ENCODE assay signal across 8 mouse cellular contexts in genomic region chr7:140903212-140903611, GRCm38 (mm10). TPM values are rescaled to one million over a fixed set of nuclear protein-coding genes. Genes with fewer than 3 reads are reported as not detected.
DNase-seq lines count a peak whose midpoint lies in the region; ATAC-seq and TF ChIP-seq lines count a peak whose summit lies in the region.

No protein-coding gene starts in this region.

- DNase-seq in A20 (ENCODE audit: low read depth, low spot score), result peak; percentile 75
- peak; percentile 85 for DNase-seq in adrenal gland, postnatal 14 days
- DNase-seq in embryonic facial prominence, embryonic 10.5 days (ENCODE audit: low spot score), result peak; percentile 87
- DNase-seq in heart, embryonic 10.5 days (ENCODE audit: low spot score), result peak; percentile 87
- peak; percentile 78 to 92 for DNase-seq in kidney, postnatal 36 days
- DNase-seq in liver, postnatal 0 days, result peak; percentile 87
- peak; percentile 44 to 46 for DNase-seq in thymus, adult 18-20 months

- H3K4me2 ChIP-seq in liver, postnatal 0 days (ENCODE audit: low read depth, low read length), result no peak overlapping the region
- no peak overlapping the region for H3K4me2 ChIP-seq in neural tube, embryonic 15.5 days

- peak; percentile 96 for TF ChIP-seq CTCF in liver, postnatal 0 days (IDR thresholded peaks at IDR 0.05; ENCODE audit: low read depth)

- WGBS in embryonic facial prominence, embryonic 10.5 days, result 24% methylated on average over 13 of the region's 13 CpGs
- 24% methylated on average over 13 of the region's 13 CpGs for WGBS in heart, embryonic 10.5 days
- WGBS in liver, postnatal 0 days (ENCODE audit: insufficient replicate concordance), result 20% methylated on average over 13 of the region's 13 CpGs
- WGBS in neural tube, embryonic 15.5 days, result 24% methylated on average over 13 of the region's 13 CpGs

- no peak overlapping the region for H3K4me3 ChIP-seq in embryonic facial prominence, embryonic 10.5 days
- no peak overlapping the region for H3K4me3 ChIP-seq in heart, embryonic 10.5 days
- H3K4me3 ChIP-seq in liver, postnatal 0 days (ENCODE audit: low read depth, low read length), result no peak overlapping the region
- H3K4me3 ChIP-seq in neural tube, embryonic 15.5 days (replicated peaks), result no peak overlapping the region

- peaks cover 20% of the 10 kb centered on the region for H3K4me1 ChIP-seq in embryonic facial prominence, embryonic 10.5 days
- H3K4me1 ChIP-seq in heart, embryonic 10.5 days, result peaks cover 26% of the 10 kb centered on the region; the same call in 1 of the 2 replicates
- H3K4me1 ChIP-seq in liver, postnatal 0 days (ENCODE audit: insufficient read depth), result no peaks in the 10 kb centered on the region; the same call in 1 of the 2 replicates
- peaks cover 7% of the 10 kb centered on the region; the same call in 1 of the 2 replicates for H3K4me1 ChIP-seq in neural tube, embryonic 15.5 days

- ATAC-seq in liver, postnatal 0 days, result peak; percentile 43
- ATAC-seq in neural tube, embryonic 15.5 days (ENCODE audit: low FRiP score), result peak; percentile 63

- no peak overlapping the region; the same call in 1 of the 2 replicates for H3K9ac ChIP-seq in liver, postnatal 0 days (replicated peaks)
- H3K9ac ChIP-seq in neural tube, embryonic 15.5 days (replicated peaks), result no peak overlapping the region

- H3K27me3 ChIP-seq in embryonic facial prominence, embryonic 10.5 days (replicated peaks; ENCODE audit: low read depth, poor library complexity, severe bottlenecking), result no peaks in the 10 kb centered on the region
- peaks cover 13% of the 10 kb centered on the region; the same call in 1 of the 2 replicates for H3K27me3 ChIP-seq in heart, embryonic 10.5 days (ENCODE audit: insufficient read depth, poor library complexity, severe bottlenecking)
- H3K27me3 ChIP-seq in liver, postnatal 0 days (ENCODE audit: insufficient read depth, low read length), result no peaks in the 10 kb centered on the region
- no peaks in the 10 kb centered on the region for H3K27me3 ChIP-seq in neural tube, embryonic 15.5 days (replicated peaks)

- H3K9me3 ChIP-seq in embryonic facial prominence, embryonic 10.5 days, result no peaks in the 10 kb centered on the region
- no peaks in the 10 kb centered on the region for H3K9me3 ChIP-seq in heart, embryonic 10.5 days
- H3K9me3 ChIP-seq in liver, postnatal 0 days (ENCODE audit: low read length), result no peaks in the 10 kb centered on the region
- H3K9me3 ChIP-seq in neural tube, embryonic 15.5 days (replicated peaks), result no peaks in the 10 kb centered on the region

- TF ChIP-seq EP300 in liver, postnatal 0 days (IDR thresholded peaks at IDR 0.05; ENCODE audit: low read depth), result no peak

- H3K27ac ChIP-seq in embryonic facial prominence, embryonic 10.5 days (replicated peaks), result no peak overlapping the region
- H3K27ac ChIP-seq in heart, embryonic 10.5 days, result 0 out of 2 replicates have a peak overlapping the region, but pooled peaks have one; percentile 10
- H3K27ac ChIP-seq in liver, postnatal 0 days (ENCODE audit: low read depth), result peak overlapping the region; percentile 52; the same call in 1 of the 2 replicates
- H3K27ac ChIP-seq in neural tube, embryonic 15.5 days (replicated peaks), result no peak overlapping the region

- peaks cover 14% of the 10 kb centered on the region for H3K36me3 ChIP-seq in embryonic facial prominence, embryonic 10.5 days (replicated peaks)
- H3K36me3 ChIP-seq in heart, embryonic 10.5 days, result peaks cover 11% of the 10 kb centered on the region
- peaks cover 7% of the 10 kb centered on the region; the same call in 1 of the 2 replicates for H3K36me3 ChIP-seq in liver, postnatal 0 days (replicated peaks; ENCODE audit: insufficient read depth, low read length)
- peaks cover 14% of the 10 kb centered on the region for H3K36me3 ChIP-seq in neural tube, embryonic 15.5 days

RNA-seq across cellular contexts. Expression of gene Cox8b, which starts 3.0 kb away (rescaled TPM):
- 3,010 and 3,145 TPM in 2 replicates for total RNA-seq in adrenal gland, postnatal 14 days (2021)
- polyA plus RNA-seq in embryonic facial prominence, embryonic 10.5 days (2016; fragmentation: Nextera tagmentation; extraction: Ambion mirVana), result not detected in 2 replicates
- polyA plus RNA-seq in heart, embryonic 10.5 days (2016; fragmentation: Nextera tagmentation; extraction: Ambion mirVana), result 13.6 and 46.8 TPM in 2 replicates
- 1.2 and 12.7 TPM in 2 replicates for polyA plus RNA-seq in liver, postnatal 0 days (2015; fragmentation: Nextera tagmentation; extraction: Ambion mirVana)
- 1.5 and 4.8 TPM in 2 replicates for polyA plus RNA-seq in neural tube, embryonic 15.5 days (2015; fragmentation: Nextera tagmentation; extraction: Ambion mirVana)

RNA-seq across cellular contexts. Expression of gene Nlrp6, which starts 17.5 kb away (rescaled TPM):
- total RNA-seq in adrenal gland, postnatal 14 days (2021), result 1.5 and 6.6 TPM in 2 replicates
- 0.19 TPM in 1 of 2 replicates, not detected in the other for polyA plus RNA-seq in embryonic facial prominence, embryonic 10.5 days (2016; fragmentation: Nextera tagmentation; extraction: Ambion mirVana)
- polyA plus RNA-seq in heart, embryonic 10.5 days (2016; fragmentation: Nextera tagmentation; extraction: Ambion mirVana), result 0.14 TPM in 1 of 2 replicates, not detected in the other
- 16.7 and 18.8 TPM in 2 replicates for polyA plus RNA-seq in liver, postnatal 0 days (2015; fragmentation: Nextera tagmentation; extraction: Ambion mirVana)
- polyA plus RNA-seq in neural tube, embryonic 15.5 days (2015; fragmentation: Nextera tagmentation; extraction: Ambion mirVana), result 0.67 and 5.6 TPM in 2 replicates

RNA-seq across cellular contexts. Expression of gene Sirt3, which starts 21.1 kb away (rescaled TPM):
- 63.5 and 64.7 TPM in 2 replicates for total RNA-seq in adrenal gland, postnatal 14 days (2021)
- 22.6 and 24.5 TPM in 2 replicates for polyA plus RNA-seq in embryonic facial prominence, embryonic 10.5 days (2016; fragmentation: Nextera tagmentation; extraction: Ambion mirVana)
- 31.5 and 40.1 TPM in 2 replicates for polyA plus RNA-seq in heart, embryonic 10.5 days (2016; fragmentation: Nextera tagmentation; extraction: Ambion mirVana)
- 66.2 and 66.9 TPM in 2 replicates for polyA plus RNA-seq in liver, postnatal 0 days (2015; fragmentation: Nextera tagmentation; extraction: Ambion mirVana)
- polyA plus RNA-seq in neural tube, embryonic 15.5 days (2015; fragmentation: Nextera tagmentation; extraction: Ambion mirVana), result 61.9 and 67.8 TPM in 2 replicates

RNA-seq across cellular contexts. Expression of gene Psmd13, which starts 21.4 kb away (rescaled TPM):
- 114 TPM in 2 replicates for total RNA-seq in adrenal gland, postnatal 14 days (2021)
- polyA plus RNA-seq in embryonic facial prominence, embryonic 10.5 days (2016; fragmentation: Nextera tagmentation; extraction: Ambion mirVana), result 332 TPM in 2 replicates
- polyA plus RNA-seq in heart, embryonic 10.5 days (2016; fragmentation: Nextera tagmentation; extraction: Ambion mirVana), result 249 and 270 TPM in 2 replicates
- polyA plus RNA-seq in liver, postnatal 0 days (2015; fragmentation: Nextera tagmentation; extraction: Ambion mirVana), result 106 and 112 TPM in 2 replicates
- polyA plus RNA-seq in neural tube, embryonic 15.5 days (2015; fragmentation: Nextera tagmentation; extraction: Ambion mirVana), result 253 and 254 TPM in 2 replicates

RNA-seq across cellular contexts. Expression of gene Pgghg, which starts 38.0 kb away (rescaled TPM):
- total RNA-seq in adrenal gland, postnatal 14 days (2021), result 26.9 and 28.9 TPM in 2 replicates
- polyA plus RNA-seq in embryonic facial prominence, embryonic 10.5 days (2016; fragmentation: Nextera tagmentation; extraction: Ambion mirVana), result 13.5 and 14.3 TPM in 2 replicates
- polyA plus RNA-seq in heart, embryonic 10.5 days (2016; fragmentation: Nextera tagmentation; extraction: Ambion mirVana), result 13.7 and 16.1 TPM in 2 replicates
- polyA plus RNA-seq in liver, postnatal 0 days (2015; fragmentation: Nextera tagmentation; extraction: Ambion mirVana), result 5.5 and 6.3 TPM in 2 replicates
- 6.3 and 10.2 TPM in 2 replicates for polyA plus RNA-seq in neural tube, embryonic 15.5 days (2015; fragmentation: Nextera tagmentation; extraction: Ambion mirVana)

Comparison
In these comparisons a context has a peak if more than half of its experiments do, and no peak if none do; other contexts are left out.
1. H3K27ac ChIP-seq: peak in heart, embryonic 10.5 days (single experiment) and liver, postnatal 0 days (single experiment); none in embryonic facial prominence, embryonic 10.5 days (single experiment) and neural tube, embryonic 15.5 days (single experiment).
2. Peak in every context shown above with its lines, with median percentiles within 50 percentile points of each other: DNase-seq.